Mouse (Mus musculus): ENCODE data around the gene Sergef.

Sergef gene

GRCm38 (mm10) chr7:46443163-46443562 is 196.4 kb downstream of the Sergef start:
- DNase-seq = no peak

- DNase-seq = no peak
These were observed 201.0 kb downstream of the Sergef start for GRCm38 (mm10) chr7:46438537-46439141.

- no peak for DNase-seq
These were observed 203.8 kb downstream of the Sergef start for GRCm38 (mm10) chr7:46435833-46436232.

- no peak for DNase-seq
These were observed 205.7 kb downstream of the Sergef start for GRCm38 (mm10) chr7:46433874-46434273.

DNA sequence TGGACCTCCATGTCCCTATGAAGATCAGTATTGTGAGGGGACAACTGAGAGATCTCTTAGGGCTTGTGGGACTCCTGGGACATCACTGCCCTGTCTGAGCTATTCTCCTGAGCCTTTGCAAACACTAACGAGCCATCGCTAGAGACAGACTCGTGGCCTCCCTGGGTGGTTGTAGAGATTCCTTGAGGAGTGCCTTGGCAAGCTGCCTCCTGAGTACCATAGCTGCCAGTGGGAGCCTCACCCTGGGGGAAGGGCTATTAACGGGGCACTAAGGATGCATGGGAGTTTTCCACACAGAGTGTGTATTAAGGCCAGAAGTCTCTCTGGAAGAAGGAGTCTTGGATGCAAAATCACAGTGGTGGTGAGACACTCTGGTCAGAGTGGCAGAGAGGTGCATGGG is 214.6 kb downstream of the Sergef start:
- peak; percentile 67 for DNase-seq

GRCm38 (mm10) chr7:46423951-46424350 is 215.7 kb downstream of the Sergef start:
- DNase-seq = peak; percentile 81

DNA sequence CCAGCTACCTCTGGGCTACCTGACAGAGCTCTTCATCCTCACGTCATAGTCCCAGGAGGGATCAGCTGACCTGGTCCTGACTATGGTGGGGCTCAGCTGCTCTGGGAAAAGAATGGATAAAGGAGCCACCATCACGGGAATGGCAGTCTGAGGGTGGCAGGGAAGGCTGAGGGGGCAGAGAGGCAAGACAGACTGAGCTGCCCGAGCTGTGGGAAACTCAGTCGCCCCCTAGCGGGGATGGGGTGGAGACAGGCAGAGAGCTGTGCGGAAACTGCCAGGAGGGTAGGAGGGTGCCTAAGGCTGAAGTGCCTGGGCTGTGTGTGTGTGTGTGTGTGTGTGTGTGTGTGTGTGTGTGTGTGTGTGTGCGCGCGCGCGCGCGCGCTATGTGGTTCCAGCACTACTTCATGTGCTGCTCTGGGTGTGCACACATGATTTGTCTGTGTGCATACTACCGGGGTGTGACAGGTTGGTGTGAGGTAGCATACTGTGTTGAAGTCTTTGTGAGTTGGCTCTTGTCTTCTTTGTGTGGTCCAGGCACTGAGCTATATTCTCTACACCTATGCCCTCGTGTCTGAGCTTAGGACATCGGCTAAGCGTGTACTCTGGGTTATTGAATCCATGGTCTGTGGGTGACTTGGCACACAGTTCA is 216.7 kb downstream of the Sergef start:
- peak; percentile 84 for DNase-seq

DNA sequence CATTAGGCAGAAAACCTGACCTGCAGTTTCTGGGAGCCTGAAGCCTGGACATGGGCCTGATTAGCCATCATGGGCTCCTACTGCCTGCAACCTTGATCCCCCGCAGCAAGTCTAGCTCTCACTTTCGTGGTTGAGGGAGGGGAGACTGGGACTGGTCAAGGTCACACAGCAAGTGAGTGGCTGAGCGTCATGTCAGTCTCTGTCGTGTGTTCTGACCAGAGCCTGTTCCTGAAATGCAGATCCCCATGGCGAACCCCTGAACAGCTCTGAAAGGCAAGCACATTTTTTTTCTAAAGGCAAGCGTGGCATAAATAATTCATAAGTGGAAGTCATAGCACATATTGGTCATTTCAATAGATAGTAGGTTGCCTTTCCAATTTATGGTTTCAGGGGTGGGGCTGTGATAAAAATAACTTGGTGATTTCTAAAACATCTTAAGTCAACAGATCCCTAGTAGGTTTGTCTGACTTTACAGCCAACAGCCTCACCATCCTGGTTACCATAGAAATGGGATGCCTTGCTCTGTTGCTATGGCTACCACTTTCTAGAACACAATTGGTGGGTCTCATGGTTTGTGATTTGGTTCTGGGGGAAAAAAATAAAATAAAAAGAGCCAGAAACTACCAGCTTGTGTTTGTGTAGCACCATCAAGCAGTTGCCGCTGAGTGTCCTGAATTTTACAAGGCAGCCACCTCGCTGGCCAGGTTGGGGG is 217.4 kb downstream of the Sergef start:
- DNase-seq = no peak

DNA sequence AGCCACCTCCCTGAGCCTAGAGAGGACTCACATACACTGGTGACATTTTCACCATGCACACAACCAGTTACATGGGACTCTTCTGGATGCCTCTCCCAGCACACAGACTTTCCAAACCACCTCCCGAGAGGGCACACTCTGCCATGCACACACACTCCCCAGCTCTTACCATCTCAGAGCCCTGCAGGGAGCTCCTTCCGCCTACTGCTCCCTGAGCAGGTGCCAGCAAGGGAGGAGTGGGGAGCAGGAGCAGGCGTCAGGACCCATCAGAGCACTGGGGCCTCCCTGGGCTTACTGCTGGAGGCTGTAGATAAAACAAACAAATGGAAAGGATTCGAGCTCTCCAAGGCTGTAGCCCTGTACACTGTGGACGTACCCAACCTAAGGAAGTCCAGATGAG is 218.1 kb downstream of the Sergef start:
- peak; percentile 71 for DNase-seq

GRCm38 (mm10) chr7:46418102-46418622 is 221.4 kb downstream of the Sergef start:
- DNase-seq = peak; percentile 79

DNA sequence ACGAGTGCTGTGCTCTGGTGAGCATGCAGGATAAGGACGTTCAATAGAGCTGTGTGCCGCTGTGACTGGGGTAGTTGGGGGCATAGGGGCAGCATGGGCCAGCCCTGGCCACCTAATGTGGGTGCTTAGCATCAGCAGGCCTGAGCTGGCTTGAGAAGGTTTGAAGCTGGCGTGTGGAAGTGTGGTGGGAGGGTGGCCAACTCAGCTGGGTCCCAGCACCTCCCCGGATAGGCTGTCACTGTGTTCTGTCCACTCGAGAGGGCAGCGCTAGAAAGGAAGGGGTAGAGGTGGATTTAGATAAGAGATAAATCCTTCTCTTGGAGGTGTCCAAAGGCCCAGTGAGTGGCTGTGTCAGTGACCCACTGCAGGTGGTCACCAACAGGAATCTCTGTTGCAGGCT is 222.1 kb downstream of the Sergef start:
- DNase-seq = no peak

DNA sequence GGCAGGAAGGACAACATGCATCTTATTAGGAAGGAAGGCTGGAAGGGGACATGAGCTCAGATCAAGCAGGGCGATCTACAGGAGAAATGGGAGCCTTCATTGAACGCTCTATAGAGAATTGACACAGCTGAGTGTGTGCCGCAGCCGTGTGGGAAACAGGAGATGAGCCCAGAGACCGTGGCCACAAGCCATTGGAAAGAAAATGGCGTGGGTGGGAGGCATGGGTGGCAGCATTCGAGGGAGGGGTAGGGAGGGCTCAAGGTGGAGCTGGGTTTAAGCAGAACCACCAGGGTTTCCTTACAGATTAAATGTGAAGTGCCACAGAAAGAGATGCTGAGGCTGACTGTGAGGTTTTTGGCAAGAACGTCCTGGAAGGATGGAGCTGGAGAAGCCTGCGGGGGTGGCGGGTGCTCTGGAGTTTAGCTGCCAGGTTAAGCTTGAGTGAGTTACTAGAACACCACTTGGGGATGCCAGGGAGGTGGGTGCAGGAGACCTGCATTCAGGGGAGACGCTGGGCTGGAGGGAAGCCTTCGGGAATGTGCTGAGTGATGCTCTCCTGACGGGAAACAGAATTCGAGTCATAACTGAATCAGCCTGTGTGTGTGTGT is 223.7 kb downstream of the Sergef start:
- DNase-seq = no peak

- no peak for DNase-seq
These were observed 225.5 kb downstream of the Sergef start for GRCm38 (mm10) chr7:46413959-46414725.

GRCm38 (mm10) chr7:46412823-46413222 is 226.8 kb downstream of the Sergef start:
- DNase-seq = no peak

GRCm38 (mm10) chr7:46410727-46411126 is 228.9 kb downstream of the Sergef start:
- no peak for DNase-seq

GRCm38 (mm10) chr7:46409204-46409789 is 230.3 kb downstream of the Sergef start:
- no peak for DNase-seq

DNA sequence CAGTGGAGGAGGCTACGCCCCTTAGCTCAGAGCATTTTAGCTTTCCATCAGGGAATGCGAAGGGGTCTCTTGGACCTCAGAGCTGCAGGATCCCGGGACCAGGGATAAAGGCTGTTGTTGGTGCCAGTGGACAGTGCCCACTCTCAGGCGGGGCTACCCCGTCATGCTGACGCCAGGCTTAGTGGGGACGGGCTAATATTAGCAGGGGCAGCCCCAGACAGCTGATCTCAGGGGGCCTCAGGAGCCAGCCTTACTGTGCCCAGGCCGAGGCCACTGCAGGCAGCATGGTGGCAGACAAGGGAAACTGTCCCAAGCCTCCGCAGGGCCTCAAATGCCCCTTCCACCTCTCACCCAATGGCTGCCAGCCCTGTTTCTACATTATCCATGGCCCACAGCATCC is 231.0 kb downstream of the Sergef start:
- DNase-seq = no peak

- peak; percentile 54 for DNase-seq
These were observed 234.9 kb downstream of the Sergef start for GRCm38 (mm10) chr7:46404756-46405155.

GRCm38 (mm10) chr7:46403616-46404485 is 235.8 kb downstream of the Sergef start:
- DNase-seq = peak; percentile 69

- peak; percentile 61 for DNase-seq
These were observed 238.0 kb downstream of the Sergef start for GRCm38 (mm10) chr7:46401371-46402180.

All from cerebellum, adult 9-10 months (tissue).